In genomic region chr17:44244096-44244495, GRCm38 (mm10) we compare ENCODE assay signal across 22 mouse cellular contexts.
"Had no signal": no experiment of that assay in that cellular context is flagged by ENCODE, and none has a peak within 500 bp of the region (broad histone marks: within the 10 kb centered on the region; RNA-seq: fewer than 3 reads in every experiment).

No protein-coding gene starts in this region.

- H3K9me3 ChIP-seq: heart, embryonic 10.5 days; hindbrain, embryonic 13.5 days; hindbrain, embryonic 15.5 days; limb, embryonic 15.5 days; liver, embryonic 15.5 days had no signal

- H3K4me1 ChIP-seq: liver, embryonic 15.5 days had no signal

- H3K36me3 ChIP-seq: heart, embryonic 10.5 days; hindbrain, embryonic 13.5 days; hindbrain, embryonic 15.5 days; kidney, embryonic 15.5 days; limb, embryonic 13.5 days; limb, embryonic 15.5 days; liver, embryonic 13.5 days; liver, embryonic 15.5 days had no signal

- DNase-seq: gastrocnemius, postnatal 10 days; gastrocnemius, postnatal 25 days; heart, adult 11 months; heart, postnatal 14 days; heart, postnatal 36 days; kidney, adult 11 months; kidney, adult 2 months; kidney, adult 9 months; kidney, postnatal 14 days; liver, embryonic 13.5 days had no signal

- H3K27me3 ChIP-seq: heart, embryonic 12.5 days; hindbrain, embryonic 15.5 days; kidney, embryonic 15.5 days; liver, embryonic 13.5 days; liver, embryonic 15.5 days had no signal

- H3K27ac ChIP-seq: heart, embryonic 10.5 days; hindbrain, embryonic 13.5 days; hindbrain, embryonic 15.5 days; hindbrain, postnatal 0 days; kidney, embryonic 15.5 days; kidney, postnatal 0 days; layer of hippocampus, adult 2 months; left cerebral cortex, adult 2 months; limb, embryonic 13.5 days; limb, embryonic 15.5 days; liver, embryonic 13.5 days; liver, embryonic 15.5 days had no signal

- H3K4me3 ChIP-seq: heart, embryonic 10.5 days; heart, embryonic 12.5 days; hindbrain, embryonic 13.5 days; hindbrain, embryonic 15.5 days; kidney, embryonic 15.5 days; layer of hippocampus, adult 2 months; left cerebral cortex, adult 2 months; limb, embryonic 13.5 days; limb, embryonic 15.5 days; liver, embryonic 13.5 days; liver, embryonic 15.5 days had no signal
